Mouse (Mus musculus) heart, postnatal 36 days (tissue): ENCODE measurements around the gene Rasgrf2. TPM values are rescaled to one million over a fixed set of nuclear protein-coding genes. Genes with fewer than 3 reads are reported as not detected.

ENCODE experiments used
- DNase-seq, 2 experiments: peaks; one replicate each; pipeline ENCODE4 v3.0.0; 2021 to 2022
- intact Hi-C: fragments of 180-260 bp; cut with DNase I; formaldehyde crosslinking; loops from one replicate; pipeline ENCODE4 v1.15.1; 2025
- total RNA-seq, 2 experiments: library from RNA; stranded (reverse); gene quantifications; 2 replicates each; pipeline ENCODE4 v1.2.3; 2021

The Rasgrf2 gene
- total RNA-seq, 2 experiments from 2014 or later = 7.0 to 9.7 TPM

- intact Hi-C loops = no loop called here
- no peak for DNase-seq
Measured at GRCm38 (mm10) chr13:92053001-92053400, 78.5 kb downstream of the Rasgrf2 start.

GRCm38 (mm10) chr13:92051216-92051615 lies 80.2 kb downstream of the Rasgrf2 start:
- no peak for DNase-seq
- intact Hi-C loops = no loop called here

- DNase-seq = peak in 1 of 2 experiments; percentile 1
- intact Hi-C loops = no loop called here
Measured at GRCm38 (mm10) chr13:92041584-92042563, 89.6 kb downstream of the Rasgrf2 start.

- intact Hi-C loops = no loop called here
- DNase-seq = no peak
Measured at GRCm38 (mm10) chr13:92030364-92031057, 100.9 kb downstream of the Rasgrf2 start.

- intact Hi-C loops = no loop called here
- DNase-seq = no peak
Measured at GRCm38 (mm10) chr13:92029666-92030065, 101.8 kb downstream of the Rasgrf2 start.

- no peak for DNase-seq
- intact Hi-C loops = no loop called here
Measured at GRCm38 (mm10) chr13:92027951-92028350, 103.5 kb downstream of the Rasgrf2 start.

GRCm38 (mm10) chr13:92026651-92027050 lies 104.8 kb downstream of the Rasgrf2 start:
- intact Hi-C loops = no loop called here
- no peak for DNase-seq

- no peak for DNase-seq
- intact Hi-C loops = no loop called here
Measured at GRCm38 (mm10) chr13:92025124-92025523, 106.3 kb downstream of the Rasgrf2 start.

GRCm38 (mm10) chr13:92022202-92022601 lies 109.3 kb downstream of the Rasgrf2 start:
- intact Hi-C loops = no loop called here
- DNase-seq = no peak

- intact Hi-C loops = no loop called here
- DNase-seq = no peak
Measured at GRCm38 (mm10) chr13:91996929-91997328, 134.5 kb downstream of the Rasgrf2 start.

- intact Hi-C loops = no loop called here
- no peak for DNase-seq
Measured at GRCm38 (mm10) chr13:91991412-91991811, 140.0 kb downstream of the Rasgrf2 start.

GRCm38 (mm10) chr13:91990709-91991284 lies 140.7 kb downstream of the Rasgrf2 start:
- intact Hi-C loops = no loop called here
- no peak for DNase-seq

- intact Hi-C loops = no loop called here
- no peak for DNase-seq
Measured at GRCm38 (mm10) chr13:91988378-91988777, 143.1 kb downstream of the Rasgrf2 start.

- no peak for DNase-seq
- intact Hi-C loops = no loop called here
Measured at GRCm38 (mm10) chr13:91986958-91987357, 144.5 kb downstream of the Rasgrf2 start.

GRCm38 (mm10) chr13:91985915-91986589 lies 145.4 kb downstream of the Rasgrf2 start:
- intact Hi-C loops = no loop called here

GRCm38 (mm10) chr13:91985019-91985418 lies 146.4 kb downstream of the Rasgrf2 start:
- intact Hi-C loops = no loop called here
- DNase-seq = no peak

More at GRCm38 (mm10) chr13:91985915-91986589, 145.4 kb downstream of the Rasgrf2 start:
- no peak for DNase-seq

GRCm38 (mm10) chr13:91982080-91982479 lies 149.4 kb downstream of the Rasgrf2 start:
- DNase-seq = no peak
- intact Hi-C loops = no loop called here

- DNase-seq = no peak
- intact Hi-C loops = no loop called here
Measured at GRCm38 (mm10) chr13:91981414-91981813, 150.0 kb downstream of the Rasgrf2 start.

GRCm38 (mm10) chr13:91976971-91977370 lies 154.5 kb downstream of the Rasgrf2 start:
- no peak for DNase-seq
- intact Hi-C loops = no loop called here

GRCm38 (mm10) chr13:91976541-91976940 lies 154.9 kb downstream of the Rasgrf2 start:
- no peak for DNase-seq
- intact Hi-C loops = no loop called here

GRCm38 (mm10) chr13:91974154-91974553 lies 157.3 kb downstream of the Rasgrf2 start:
- intact Hi-C loops = no loop called here
- DNase-seq = no peak
